Mouse (Mus musculus) CH12.LX (cell line): ENCODE data around the gene Tgm2. TPM values are rescaled to one million over a fixed set of nuclear protein-coding genes. Genes with fewer than 3 reads are reported as not detected.

Experiments used
- DNase-seq: peaks from one replicate; pipeline ENCODE4 v3.0.0-alpha.2; 2013; ENCODE audit errors: extremely low read depth
- H3K27ac ChIP-seq: 2 replicates; pipeline ENCODE4 v1.5.1; 2012; ENCODE audit warnings: low read depth, mild to moderate bottlenecking, control low read depth, moderate library complexity; ENCODE audit not compliant: insufficient read depth
- H3K27me3 ChIP-seq: replicated peaks from 2 replicates; pipeline ENCODE3; 2012; ENCODE audit warnings: inconsistent platforms
- H3K36me3 ChIP-seq, 2 experiments: replicated peaks in 1 of 2; 2 replicates each; pipeline versions ENCODE3 to v1.6.1; 2012; ENCODE audit warnings: inconsistent platforms in 1 of 2, low read length in 1 of 2, mild to moderate bottlenecking in 1 of 2, mixed read lengths in 1 of 2, moderate library complexity in 1 of 2; ENCODE audit not compliant: control insufficient read depth in 1 of 2, insufficient read depth in 1 of 2
- H3K4me1 ChIP-seq, 2 experiments: 2 replicates each; pipeline ENCODE4 v1.6.1; 2012; ENCODE audit warnings: inconsistent platforms in 1 of 2, moderate library complexity in 1 of 2; ENCODE audit not compliant: insufficient read depth in 2 of 2, control insufficient read depth in 1 of 2
- H3K4me2 ChIP-seq: 2 replicates; pipeline ENCODE4 v1.6.1; 2012; ENCODE audit warnings: low read depth, mild to moderate bottlenecking, control low read depth; ENCODE audit not compliant: poor library complexity, insufficient read depth, severe bottlenecking
- H3K4me3 ChIP-seq, 3 experiments: fragments of 150-350 bp in 1 of 3; sonication (generic) in 1 of 3; replicated peaks in 1 of 3; 2 replicates each; pipeline versions ENCODE3 to v1.5.1; 2011 to 2012; ENCODE audit warnings: low read depth in 2 of 3, low read length in 2 of 3, mild to moderate bottlenecking in 2 of 3, moderate library complexity in 2 of 3, control low read depth in 1 of 3, improper control_type of control experiment in 1 of 3, inconsistent platforms in 1 of 3, mixed read lengths in 1 of 3; ENCODE audit not compliant: poor library complexity in 1 of 3
- H3K79me2 ChIP-seq: replicated peaks from 2 replicates; pipeline ENCODE4 v1.6.1; 2012; ENCODE audit warnings: mild to moderate bottlenecking, moderate library complexity; ENCODE audit not compliant: control insufficient read depth, poor library complexity, insufficient read depth, severe bottlenecking; ENCODE audit errors: extremely low read depth
- H3K9ac ChIP-seq: 2 replicates; pipeline ENCODE4 v1.6.1; 2012; ENCODE audit warnings: low read depth, mild to moderate bottlenecking, control low read depth, moderate library complexity; ENCODE audit not compliant: insufficient read depth
- H3K9me3 ChIP-seq: replicated peaks from 2 replicates; pipeline ENCODE3; 2012; ENCODE audit warnings: low read length, inconsistent platforms, mixed read lengths
- BHLHE40 ChIP-seq: IDR thresholded peaks from 2 replicates; pipeline ENCODE4 v1.6.1; 2011; ENCODE audit warnings: mild to moderate bottlenecking, low read depth, low read length, improper control_type of control experiment
- CHD2 ChIP-seq: IDR thresholded peaks from 2 replicates; pipeline ENCODE4 v1.6.1; 2011; ENCODE audit warnings: low read length, improper control_type of control experiment
- CTCF ChIP-seq, 2 experiments: IDR thresholded peaks in 1 of 2; conservative IDR thresholded peaks in 1 of 2; 2 replicates each; pipeline ENCODE4 v1.5.1; 2011 to 2012; ENCODE audit warnings: low read depth in 2 of 2, low read length in 2 of 2, improper control_type of control experiment in 1 of 2, inconsistent platforms in 1 of 2, mild to moderate bottlenecking in 1 of 2, moderate library complexity in 1 of 2
- E2F4 ChIP-seq: IDR thresholded peaks from 2 replicates; pipeline ENCODE4 v1.6.1; 2011; ENCODE audit warnings: low read depth, low read length, improper control_type of control experiment; ENCODE audit not compliant: insufficient replicate concordance
- ELF1 ChIP-seq: IDR thresholded peaks from 2 replicates; pipeline ENCODE4 v1.6.1; 2014; ENCODE audit warnings: low read depth, mild to moderate bottlenecking, inconsistent platforms, low read length, improper control_type of control experiment
- EP300 ChIP-seq: IDR thresholded peaks from 2 replicates; pipeline ENCODE4 v1.6.1; 2011; ENCODE audit warnings: low read length, improper control_type of control experiment
- JUN ChIP-seq: IDR thresholded peaks from 2 replicates; pipeline ENCODE4 v1.6.1; 2011; ENCODE audit warnings: low read depth, mild to moderate bottlenecking, low read length, improper control_type of control experiment, moderate library complexity; ENCODE audit not compliant: insufficient read depth
- JUND ChIP-seq: conservative IDR thresholded peaks from 2 replicates; pipeline ENCODE4 v1.6.1; 2011; ENCODE audit warnings: low read depth, low read length, improper control_type of control experiment
- KAT2A ChIP-seq: IDR thresholded peaks from 2 replicates; pipeline ENCODE4 v1.6.1; 2012; ENCODE audit warnings: low read length, improper control_type of control experiment, inconsistent platforms; ENCODE audit not compliant: insufficient replicate concordance
- MAX ChIP-seq: IDR thresholded peaks from 2 replicates; pipeline ENCODE4 v1.6.1; 2011; ENCODE audit warnings: low read length, improper control_type of control experiment
- MEF2A ChIP-seq: IDR thresholded peaks from 2 replicates; pipeline ENCODE4 v1.6.1; 2014; ENCODE audit warnings: low read depth, mild to moderate bottlenecking, inconsistent platforms, low read length, improper control_type of control experiment, borderline replicate concordance
- MYC ChIP-seq: IDR thresholded peaks from 2 replicates; pipeline ENCODE4 v1.6.1; 2011; ENCODE audit warnings: low read depth, mild to moderate bottlenecking, improper control_type of control experiment, low read length
- NELFE ChIP-seq: IDR thresholded peaks from 2 replicates; pipeline ENCODE4 v1.6.1; 2011; ENCODE audit warnings: low read depth, low read length, improper control_type of control experiment
- NRF1 ChIP-seq: IDR thresholded peaks from 2 replicates; pipeline ENCODE4 v1.6.1; 2014; ENCODE audit warnings: low read depth, mild to moderate bottlenecking, inconsistent platforms, low read length, improper control_type of control experiment, moderate library complexity
- PAX5 ChIP-seq: IDR thresholded peaks from 2 replicates; pipeline ENCODE4 v1.6.1; 2012; ENCODE audit warnings: low read length, inconsistent platforms, mixed read lengths
- POLR2A ChIP-seq: IDR thresholded peaks from 2 replicates; pipeline ENCODE4 v1.6.1; 2011; ENCODE audit warnings: low read depth, mild to moderate bottlenecking, improper control_type of control experiment, low read length
- POLR2AphosphoS2 ChIP-seq: IDR thresholded peaks from 2 replicates; pipeline ENCODE4 v1.6.1; 2011; ENCODE audit warnings: low read depth, low read length, improper control_type of control experiment
- RCOR1 ChIP-seq: conservative IDR thresholded peaks from 2 replicates; pipeline ENCODE4 v1.6.1; 2012; ENCODE audit warnings: low read depth, mild to moderate bottlenecking, inconsistent platforms, low read length, improper control_type of control experiment
- SIN3A ChIP-seq: IDR thresholded peaks from 2 replicates; pipeline ENCODE4 v1.6.1; 2012; ENCODE audit warnings: low read length, improper control_type of control experiment, inconsistent platforms
- SMC3 ChIP-seq: IDR thresholded peaks from 2 replicates; pipeline ENCODE4 v1.6.1; 2011; ENCODE audit warnings: low read depth, low read length, improper control_type of control experiment
- TBP ChIP-seq: conservative IDR thresholded peaks from 2 replicates; pipeline ENCODE4 v1.6.1; 2011; ENCODE audit warnings: low read depth, low read length, improper control_type of control experiment
- TCF12 ChIP-seq: IDR thresholded peaks from 2 replicates; pipeline ENCODE4 v1.6.1; 2014; ENCODE audit warnings: low read depth, mild to moderate bottlenecking, inconsistent platforms, low read length, improper control_type of control experiment
- USF1 ChIP-seq: IDR thresholded peaks from 2 replicates; pipeline ENCODE4 v1.6.1; 2014; ENCODE audit warnings: low read depth, mild to moderate bottlenecking, inconsistent platforms, low read length, improper control_type of control experiment
- USF2 ChIP-seq: conservative IDR thresholded peaks from 2 replicates; pipeline ENCODE4 v1.6.1; 2011; ENCODE audit warnings: low read depth, low read length, improper control_type of control experiment
- ZC3H11A ChIP-seq: IDR thresholded peaks from 2 replicates; pipeline ENCODE4 v1.6.1; 2012; ENCODE audit warnings: low read depth, mild to moderate bottlenecking, inconsistent platforms, low read length, improper control_type of control experiment
- ZMIZ1 ChIP-seq: IDR thresholded peaks from 2 replicates; pipeline ENCODE4 v1.6.1; 2012; ENCODE audit warnings: low read depth, mild to moderate bottlenecking, inconsistent platforms, low read length, improper control_type of control experiment
- dilution Hi-C: fragments of 300-500 bp; cut with MboI; formaldehyde crosslinking; loops from 2 replicates; pipeline ENCODE4 v1.14.3; 2020; ENCODE audit warnings: low sequenced_read_pairs; ENCODE audit not compliant: extremely low pct_unique_long_range_greater_than_20kb, extremely low pct_ligation_motif_present
- in situ Hi-C: fragments of 300-500 bp; cut with MboI; formaldehyde crosslinking; loops from 3 replicates; pipeline ENCODE4 v1.14.3; 2019; ENCODE audit warnings: low sequenced_read_pairs, low pct_ligation_motif_present, low pct_unique_long_range_greater_than_20kb, mixed read lengths
- polyA plus RNA-seq: library from polyadenylated mRNA; unstranded; fragments of >175 nt; gene quantifications from 2 replicates; pipeline ENCODE4 v1.2.1, GENCODE M21; 2012; ENCODE audit warnings: low read depth; ENCODE audit not compliant: insufficient read length
- total RNA-seq, 2 experiments: library from RNA; depleted of rRNA; stranded (reverse); fragments of 300-350 nt in 1 of 2; fragments of >200 nt in 1 of 2; gene quantifications; 2 replicates each; pipeline ENCODE4 v1.2.3; 2012 to 2014

Gene Tgm2
- total and polyA plus RNA-seq, 3 experiments, result 0.08 to 0.50 (median 0.21) TPM

DNA sequence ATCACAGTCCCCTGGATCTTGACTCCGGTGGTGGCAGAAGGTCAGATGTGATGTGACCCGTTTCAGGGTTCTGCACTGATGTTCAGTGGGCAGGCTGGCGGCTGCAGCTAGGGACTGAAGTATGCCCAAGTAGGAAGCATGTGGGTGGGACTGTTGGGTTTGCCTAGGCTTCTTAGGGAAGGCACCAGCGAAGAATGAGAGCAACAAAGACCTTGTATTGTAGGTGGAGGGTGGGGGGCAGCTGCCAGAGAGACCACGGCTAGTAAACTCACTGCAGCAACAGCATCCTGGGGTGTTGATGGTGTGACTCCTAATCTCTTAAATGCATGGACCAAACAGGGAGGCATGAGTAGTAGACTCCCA, 74.6 kb downstream of the Tgm2 start:
- Histone ChIP-seq H3K79me2 (no peaks in the 10 kb centered on the region), H3K4me2 (no peak overlapping the region), H3K27me3 (no peaks in the 10 kb centered on the region), H3K9me3 (no peaks in the 10 kb centered on the region), H3K4me1 (peaks cover 4 to 38% of the 10 kb centered on the region in 2 experiments; a peak in 2 of 4 replicates), H3K27ac (no peak overlapping the region), H3K36me3 (peaks cover 40 to 82% of the 10 kb centered on the region in 2 experiments), H3K4me3 (no peak overlapping the region), H3K9ac (no peak overlapping the region)
- TF ChIP-seq TBP (no peak), ELF1 (no peak), MYC (no peak), MEF2A (no peak), TCF12 (no peak), NELFE (no peak), ZMIZ1 (no peak), RCOR1 (no peak), JUN (no peak), ZC3H11A (no peak), CTCF (conservative IDR thresholded peaks at IDR 0.05 in 1 of 2, IDR thresholded peaks at IDR 0.05 in 1 of 2; ENCODE audit: low read depth in 2 of 2, low read length in 2 of 2) (no peak), USF2 (no peak), MAX (no peak), JUND (no peak), CHD2 (no peak), USF1 (no peak), KAT2A (no peak), SIN3A (no peak), BHLHE40 (no peak), EP300 (no peak)
- DNase-seq, result no peak
- in situ Hi-C loops, result no loop called here
- dilution Hi-C loops, result no loop called here

DNA sequence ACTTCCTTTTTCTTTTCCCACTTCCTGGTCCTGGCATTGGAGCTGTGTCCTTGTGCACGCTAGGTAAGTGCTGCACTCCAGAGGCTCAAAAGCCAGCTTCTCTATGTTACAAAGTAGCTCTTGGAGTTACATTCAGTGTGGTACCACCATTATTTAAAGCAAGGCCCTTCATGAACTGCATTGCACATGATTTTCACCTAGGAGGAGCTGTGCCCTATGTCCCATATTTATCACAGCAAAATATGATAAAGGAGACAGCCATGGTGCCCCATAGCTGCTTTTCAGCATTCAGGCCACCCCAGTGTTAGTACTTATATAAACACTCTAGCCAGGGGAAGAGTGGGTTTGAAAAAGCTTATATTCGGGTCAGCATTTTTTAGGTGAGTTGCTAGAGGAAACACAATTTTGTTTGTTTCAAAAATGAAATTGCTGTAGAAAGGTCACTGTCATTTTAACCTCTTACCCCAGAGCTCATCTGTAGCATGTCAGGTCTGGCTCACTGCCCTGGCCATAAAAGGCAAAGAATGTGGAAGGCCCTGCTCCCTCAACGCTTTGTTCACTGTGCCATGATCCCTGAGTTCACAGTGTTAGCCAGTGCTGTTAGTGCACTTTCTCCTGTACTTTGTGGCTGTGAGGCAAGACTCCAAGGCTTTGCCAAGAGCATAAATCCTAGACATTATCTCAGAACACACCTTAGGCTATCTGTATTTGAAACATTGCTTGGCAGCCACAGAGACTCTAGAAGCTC, 75.2 kb downstream of the Tgm2 start:
- in situ Hi-C loops, result no loop called here
- no peak overlapping the region for H3K4me2 ChIP-seq
- H3K9me3 ChIP-seq, result no peaks in the 10 kb centered on the region
- H3K79me2 ChIP-seq, result no peaks in the 10 kb centered on the region
- H3K36me3 ChIP-seq, result peaks cover 36 to 76% of the 10 kb centered on the region in 2 experiments
- no peak for DNase-seq
- peaks cover 4 to 43% of the 10 kb centered on the region in 2 experiments; a peak in 2 of 4 replicates for H3K4me1 ChIP-seq
- H3K4me3 ChIP-seq, result no peak overlapping the region
- no peak for TF ChIP-seq SIN3A
- TF ChIP-seq MEF2A, result no peak
- no peak for TF ChIP-seq EP300
- TF ChIP-seq NRF1, result no peak
- no peak for TF ChIP-seq POLR2AphosphoS2
- no peak for TF ChIP-seq POLR2A
- TF ChIP-seq SMC3, result no peak
- no peak for TF ChIP-seq E2F4
- TF ChIP-seq PAX5, result no peak
- TF ChIP-seq, all 38 proteins: peak for 0
- no peak overlapping the region for H3K9ac ChIP-seq
- no peak overlapping the region for H3K27ac ChIP-seq
- dilution Hi-C loops, result no loop called here
- H3K27me3 ChIP-seq, result no peaks in the 10 kb centered on the region
